9 mouse cellular contexts compared by ENCODE assay signal in genomic region chr15:81845724-81846123, GRCm38 (mm10). TPM values are rescaled to one million over a fixed set of nuclear protein-coding genes. Genes with fewer than 3 reads are reported as not detected.
DNase-seq lines count a peak whose midpoint lies in the region; ATAC-seq and TF ChIP-seq lines count a peak whose summit lies in the region.
"Had no signal": no experiment of that assay in that cellular context is flagged by ENCODE, and none has a peak within 500 bp of the region (broad histone marks: within the 10 kb centered on the region; RNA-seq: fewer than 3 reads in every experiment).

No protein-coding gene starts in this region.

- peak; percentile 53 to 57 for DNase-seq in lung, adult 18-20 months
- no peak for DNase-seq in lung, adult 2 months
- peak; percentile 93 to 94 for DNase-seq in adrenal gland, postnatal 36 days
- DNase-seq in kidney, adult 11 months = peak; percentile 88
- DNase-seq in layer of hippocampus, postnatal 25 days (ENCODE audit: extremely low spot score in 1 of 2, low spot score in 1 of 2) = no peak
- no peak for DNase-seq in retina, postnatal 1 day

- 28% methylated on average over 4 of the region's 4 CpGs for WGBS in lung, adult 2 months
- 39% methylated on average over 4 of the region's 4 CpGs for WGBS in hindbrain, embryonic 12.5 days

- no peak overlapping the region for H3K9ac ChIP-seq in hindbrain, embryonic 12.5 days
- H3K9ac ChIP-seq: limb, embryonic 13.5 days had no signal

- no peaks in the 10 kb centered on the region for H3K9me3 ChIP-seq in megakaryocyte, embryonic 14.5 days
- no peaks in the 10 kb centered on the region for H3K9me3 ChIP-seq in hindbrain, embryonic 12.5 days (replicated peaks)
- H3K9me3 ChIP-seq: limb, embryonic 13.5 days had no signal

- TF ChIP-seq POLR2A in lung, adult 2 months (IDR thresholded peaks at IDR 0.05; ENCODE audit: borderline replicate concordance, extremely low read depth, low read depth, low read length) = no peak

- H3K4me3 ChIP-seq in lung, adult 2 months (replicated peaks; ENCODE audit: extremely low read depth, low read depth, low read length) = no peak overlapping the region
- H3K4me3 ChIP-seq in megakaryocyte, embryonic 14.5 days (replicated peaks) = peak overlapping the region; percentile 83
- H3K4me3 ChIP-seq in hindbrain, embryonic 12.5 days = no peak overlapping the region
- H3K4me3 ChIP-seq: limb, embryonic 13.5 days had no signal

- peaks cover 39% of the 10 kb centered on the region for H3K36me3 ChIP-seq in megakaryocyte, embryonic 14.5 days (replicated peaks; ENCODE audit: low read length)
- H3K36me3 ChIP-seq in hindbrain, embryonic 12.5 days = peaks cover 22% of the 10 kb centered on the region

- no peaks in the 10 kb centered on the region; the same call in 1 of the 2 replicates for H3K4me1 ChIP-seq in lung, adult 2 months (ENCODE audit: control insufficient read depth, insufficient read depth, low read length)
- peaks cover 47% of the 10 kb centered on the region for H3K4me1 ChIP-seq in megakaryocyte, embryonic 14.5 days
- H3K4me1 ChIP-seq in hindbrain, embryonic 12.5 days = 0 out of 2 replicates have a peak, but pooled peaks cover 2% of the 10 kb centered on the region

- H3K4me2 ChIP-seq in hindbrain, embryonic 12.5 days (replicated peaks) = no peak overlapping the region
- H3K4me2 ChIP-seq: limb, embryonic 13.5 days had no signal

- H3K27ac ChIP-seq in hindbrain, embryonic 12.5 days = no peak overlapping the region
- H3K27ac ChIP-seq: limb, embryonic 13.5 days had no signal

- no peak for TF ChIP-seq CTCF in lung, adult 2 months (IDR thresholded peaks at IDR 0.05; ENCODE audit: insufficient read depth, low read length)

- no peak for ATAC-seq in hindbrain, embryonic 12.5 days (ENCODE audit: low FRiP score)

- H3K27me3 ChIP-seq in megakaryocyte, embryonic 14.5 days (replicated peaks) = no peaks in the 10 kb centered on the region
- no peaks in the 10 kb centered on the region for H3K27me3 ChIP-seq in hindbrain, embryonic 12.5 days
- H3K27me3 ChIP-seq: limb, embryonic 13.5 days had no signal

RNA-seq across cellular contexts. Expression of gene Tob2, which starts 12.9 kb away (rescaled TPM):
- 35.8 and 39.0 TPM in 2 replicates for polyA plus RNA-seq in lung, adult 2 months (2012; rRNA removed)
- total RNA-seq in adrenal gland, postnatal 36 days (2021) = 100 to 1,000 TPM; 103 to 125 TPM
- polyA plus RNA-seq in megakaryocyte, embryonic 14.5 days (2012; ENCODE audit: insufficient read depth, low replicate concordance) = 16.1 and 26.6 TPM in 2 replicates
- 10 to 100 TPM; 27.7 to 34.1 TPM for total RNA-seq in layer of hippocampus, postnatal 25 days (2021)
- polyA plus RNA-seq in hindbrain, embryonic 12.5 days (2016; fragmentation: Nextera tagmentation; extraction: Ambion mirVana) = 20.4 and 21.2 TPM in 2 replicates

RNA-seq across cellular contexts. Expression of gene Phf5a, which starts 26.0 kb away (rescaled TPM):
- polyA plus RNA-seq in lung, adult 2 months (2012; rRNA removed) = 23.6 and 34.4 TPM in 2 replicates
- total RNA-seq in adrenal gland, postnatal 36 days (2021) = 10 to 100 TPM; 57.8 to 59.2 TPM
- 4.8 and 12.6 TPM in 2 replicates for polyA plus RNA-seq in megakaryocyte, embryonic 14.5 days (2012; ENCODE audit: insufficient read depth, low replicate concordance)
- 10 to 100 TPM; 32.6 to 40.0 TPM for total RNA-seq in layer of hippocampus, postnatal 25 days (2021)
- polyA plus RNA-seq in hindbrain, embryonic 12.5 days (2016; fragmentation: Nextera tagmentation; extraction: Ambion mirVana) = 102 and 115 TPM in 2 replicates

RNA-seq across cellular contexts. Expression of gene Aco2, which starts 26.4 kb away (rescaled TPM):
- polyA plus RNA-seq in lung, adult 2 months (2012; rRNA removed) = 147 and 242 TPM in 2 replicates
- 100 to 1,000 TPM; 823 to 866 TPM for total RNA-seq in adrenal gland, postnatal 36 days (2021)
- 36.5 and 110 TPM in 2 replicates for polyA plus RNA-seq in megakaryocyte, embryonic 14.5 days (2012; ENCODE audit: insufficient read depth, low replicate concordance)
- total RNA-seq in layer of hippocampus, postnatal 25 days (2021) = 100 to 1,000 TPM; 475 to 495 TPM
- polyA plus RNA-seq in hindbrain, embryonic 12.5 days (2016; fragmentation: Nextera tagmentation; extraction: Ambion mirVana) = 193 TPM in 2 replicates

RNA-seq across cellular contexts. Expression of gene Tef, which starts 43.5 kb away (rescaled TPM):
- 95.4 and 99.7 TPM in 2 replicates for polyA plus RNA-seq in lung, adult 2 months (2012; rRNA removed)
- total RNA-seq in adrenal gland, postnatal 36 days (2021) = 100 to 1,000 TPM in 1 of 2 experiments, 10 to 100 TPM in 1; 61.4 to 101 TPM
- polyA plus RNA-seq in megakaryocyte, embryonic 14.5 days (2012; ENCODE audit: insufficient read depth, low replicate concordance) = 6.1 and 10.8 TPM in 2 replicates
- total RNA-seq in layer of hippocampus, postnatal 25 days (2021) = 100 to 1,000 TPM; 237 to 266 TPM
- polyA plus RNA-seq in hindbrain, embryonic 12.5 days (2016; fragmentation: Nextera tagmentation; extraction: Ambion mirVana) = 30.0 and 31.9 TPM in 2 replicates

Comparison
In these comparisons a context has a peak if more than half of its experiments do, and no peak if none do; other contexts are left out.
1. DNase-seq: peak in lung, adult 18-20 months (2 of 2), adrenal gland, postnatal 36 days (2 of 2) and kidney, adult 11 months (single experiment); none in lung, adult 2 months (single experiment), layer of hippocampus, postnatal 25 days (0 of 2) and retina, postnatal 1 day (single experiment).